Mouse (Mus musculus): ENCODE data around the gene Plekhg6. TPM values are rescaled to one million over a fixed set of nuclear protein-coding genes. Genes with fewer than 3 reads are reported as not detected.

The Plekhg6 gene
- polyA plus RNA-seq, 1 experiment from 2014 or later: 0.49 TPM

GRCm38 (mm10) chr6:125318981-125319918 lies 61.3 kb downstream of the Plekhg6 start:
- no peak for TF ChIP-seq CTCF (IDR thresholded peaks at IDR 0.05)
- no peak for DNase-seq (ENCODE audit: low read depth, low spot score)
- ChIA-PET POLR2A (no interaction called here), CTCF (interaction anchor here (1.5 kb wide), 1 partner anchor 10 kb away, joined by 4 read pairs; no protein-coding TSS in a partner anchor)
- ATAC-seq: no peak
- in situ Hi-C loops (cut with MboI; ENCODE audit: low pct_unique_long_range_greater_than_20kb): no loop called here
- H3K27me3 ChIP-seq: no peaks in the 10 kb centered on the region

- DNase-seq (ENCODE audit: low read depth, low spot score): no peak
- ChIA-PET POLR2A (no interaction called here), CTCF (no interaction called here)
- H3K27me3 ChIP-seq: no peaks in the 10 kb centered on the region
- TF ChIP-seq CTCF (IDR thresholded peaks at IDR 0.05): no peak
- no peak for ATAC-seq
- in situ Hi-C loops (cut with MboI; ENCODE audit: low pct_unique_long_range_greater_than_20kb): no loop called here
Observed at GRCm38 (mm10) chr6:125317077-125317476, 63.5 kb downstream of the Plekhg6 start.

GRCm38 (mm10) chr6:125314746-125315145 lies 65.8 kb downstream of the Plekhg6 start:
- in situ Hi-C loops (cut with MboI; ENCODE audit: low pct_unique_long_range_greater_than_20kb): no loop called here
- ATAC-seq (no peak), DNase-seq (ENCODE audit: low read depth, low spot score) (no peak)
- ChIA-PET POLR2A (interaction anchor here (0.7 to 2.8 kb wide), 5 partner anchors 14 to 89 kb away, joined by 3 to 15 read pairs (median 3); partner anchors contain the start of gene Tnfrsf1a), CTCF (interaction anchor here (0.7 to 1.4 kb wide), 2 partner anchors 13 to 51 kb away, joined by 3 to 4 read pairs; no protein-coding TSS in a partner anchor)
- TF ChIP-seq CTCF (IDR thresholded peaks at IDR 0.05): no peak
- H3K27me3 ChIP-seq: no peaks in the 10 kb centered on the region

- ChIA-PET CTCF (interaction anchor here (0.7 to 1.4 kb wide), 2 partner anchors 14 to 52 kb away, joined by 3 to 4 read pairs; no protein-coding TSS in a partner anchor), POLR2A (interaction anchor here (0.9 to 2.8 kb wide), 4 partner anchors 14 to 90 kb away, joined by 3 to 15 read pairs (median 3); partner anchors contain the start of gene Tnfrsf1a)
- in situ Hi-C loops (cut with MboI; ENCODE audit: low pct_unique_long_range_greater_than_20kb): no loop called here
- DNase-seq (ENCODE audit: low read depth, low spot score) (no peak), ATAC-seq (peak; percentile 36)
- H3K27me3 ChIP-seq: no peaks in the 10 kb centered on the region
- TF ChIP-seq CTCF (IDR thresholded peaks at IDR 0.05): no peak
Observed at GRCm38 (mm10) chr6:125314231-125314563, 66.4 kb downstream of the Plekhg6 start.

GRCm38 (mm10) chr6:125313546-125314230 lies 66.9 kb downstream of the Plekhg6 start, which contains the start of gene Ltbr:
TSS of gene Ltbr (minus strand) at chr6:125313885.
- DNase-seq (ENCODE audit: low read depth, low spot score) (no peak), ATAC-seq (peak; percentile 85)
- POLR2A ChIA-PET: interaction anchor here (0.9 to 2.8 kb wide), 4 partner anchors 15 to 90 kb away, joined by 3 to 15 read pairs (median 3); partner anchors contain the start of gene Tnfrsf1a
- no peaks in the 10 kb centered on the region for H3K27me3 ChIP-seq
- no peak for TF ChIP-seq CTCF (IDR thresholded peaks at IDR 0.05)
- in situ Hi-C loops (cut with MboI; ENCODE audit: low pct_unique_long_range_greater_than_20kb): no loop called here
- CTCF ChIA-PET: interaction anchor here (0.7 to 2.0 kb wide), 3 partner anchors 14 to 52 kb away, joined by 3 to 5 read pairs (median 4); no protein-coding TSS in a partner anchor

Other genes with a start within 250 kb of the Plekhg6 start
- 65.0 TPM for gene Nop2, start 248.9 kb downstream of the Plekhg6 start, polyA plus RNA-seq (2021)
- 6.2 TPM for gene Iffo1, start 235.6 kb downstream of the Plekhg6 start, polyA plus RNA-seq (2021)
- 889 TPM for gene Gapdh, start 214.3 kb downstream of the Plekhg6 start, polyA plus RNA-seq (2021)
- 73.8 TPM for gene Ncapd2, start 189.1 kb downstream of the Plekhg6 start, polyA plus RNA-seq (2021)
- 175 TPM for gene Mrpl51, start 189.0 kb downstream of the Plekhg6 start, polyA plus RNA-seq (2021)
- gene Vamp1, start 165.2 kb downstream of the Plekhg6 start, polyA plus RNA-seq (2021): 7.5 TPM
- 18.2 TPM for gene Tapbpl, start 148.9 kb downstream of the Plekhg6 start, polyA plus RNA-seq (2021)
- gene Cd27, start 143.8 kb downstream of the Plekhg6 start, polyA plus RNA-seq (2021): 0.33 TPM
- gene Tuba3a, start 94.8 kb downstream of the Plekhg6 start, polyA plus RNA-seq (2021): not detected
- gene Ltbr, start 66.9 kb downstream of the Plekhg6 start, polyA plus RNA-seq (2021): 164 TPM
- 1.8 TPM for gene Scnn1a, start 60.1 kb downstream of the Plekhg6 start, polyA plus RNA-seq (2021)
- gene Tnfrsf1a, start 31.4 kb downstream of the Plekhg6 start, polyA plus RNA-seq (2021): 190 TPM
- 298 TPM for gene Cd9, start 114.0 kb upstream of the Plekhg6 start, polyA plus RNA-seq (2021)
- gene Vwf, start 166.0 kb upstream of the Plekhg6 start, polyA plus RNA-seq (2021): 0.15 TPM

Data from Patski (cell line).